Mouse (Mus musculus): ENCODE results near the gene Slc9a8. TPM values are rescaled to one million over a fixed set of nuclear protein-coding genes. Genes with fewer than 3 reads are reported as not detected.

The Slc9a8 gene
- polyA plus RNA-seq, 1 experiment from 2014 or later = 21.8 TPM

DNA sequence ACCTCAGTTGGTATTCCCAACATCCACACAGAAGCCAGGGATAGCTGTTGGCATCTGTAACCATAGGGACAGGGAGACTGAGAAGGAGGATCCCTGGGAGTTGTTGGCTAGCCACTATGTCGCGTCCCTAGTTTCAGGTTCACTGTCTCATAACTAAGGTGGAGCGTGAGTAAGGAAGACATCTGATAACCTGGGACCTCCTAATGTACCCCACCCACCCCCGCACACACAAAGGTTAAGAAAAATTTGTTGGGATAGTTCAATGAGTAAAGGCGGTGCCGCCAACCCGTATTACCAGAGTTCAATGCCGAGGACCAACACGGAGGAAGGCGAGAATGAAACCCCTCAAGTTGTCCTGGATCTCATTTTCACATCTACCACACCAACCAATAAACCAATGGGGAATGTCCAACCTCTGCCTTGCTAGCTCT lies 686 bp upstream of the Slc9a8 start:
- Histone ChIP-seq H3K9me3 (ENCODE audit: control insufficient read depth, low read length) (no peaks in the 10 kb centered on the region), H3K27ac (ENCODE audit: low read depth, low read length) (peak overlapping the region; percentile 98), H3K4me2 (replicated peaks; ENCODE audit: low read depth, low read length) (peak overlapping the region; percentile 64), H3K4me1 (replicated peaks; ENCODE audit: control insufficient read depth, insufficient read depth, low read length) (peaks cover 8% of the 10 kb centered on the region), H3K27me3 (ENCODE audit: control insufficient read depth, insufficient read depth, low read length) (no peaks in the 10 kb centered on the region), H3K36me3 (ENCODE audit: control insufficient read depth, insufficient read depth, low read length) (peaks cover 6% of the 10 kb centered on the region; the same call in 1 of the 2 replicates), H3K4me3 (ENCODE audit: low read depth, low read length) (peak overlapping the region; percentile 72), H3K9ac (ENCODE audit: low read depth, low read length) (peak overlapping the region; percentile 97)
- ATAC-seq (ENCODE audit: low FRiP score) (no peak), DNase-seq (ENCODE audit: low spot score) (no peak)
- WGBS = 26% methylated on average over 10 of the region's 10 CpGs

DNA sequence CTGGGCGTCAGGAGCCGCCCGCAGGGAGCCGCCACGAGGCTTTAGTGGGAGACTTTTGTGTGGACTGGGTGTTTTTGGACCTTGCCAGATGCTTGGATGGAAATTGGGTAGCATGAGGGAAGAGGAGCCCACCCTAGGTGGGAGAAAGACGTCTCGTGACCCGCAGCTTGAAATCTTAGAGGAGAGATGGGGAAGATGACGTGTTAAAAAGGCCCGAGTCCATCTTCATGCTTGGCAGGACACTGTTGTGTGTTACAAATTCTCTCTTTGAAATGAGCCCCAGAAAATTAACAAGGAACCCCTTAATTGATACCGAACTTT lies 598 bp downstream of the Slc9a8 start:
- DNase-seq (ENCODE audit: low spot score) (no peak), ATAC-seq (ENCODE audit: low FRiP score) (no peak; the same call in 1 of the 2 replicates)
- WGBS = 3% methylated on average over 11 of the region's 11 CpGs
- Histone ChIP-seq H3K36me3 (ENCODE audit: control insufficient read depth, insufficient read depth, low read length) (peaks cover 6% of the 10 kb centered on the region; the same call in 1 of the 2 replicates), H3K27me3 (ENCODE audit: control insufficient read depth, insufficient read depth, low read length) (no peaks in the 10 kb centered on the region), H3K9me3 (ENCODE audit: control insufficient read depth, low read length) (no peaks in the 10 kb centered on the region), H3K27ac (ENCODE audit: low read depth, low read length) (peak overlapping the region; percentile 98), H3K4me1 (replicated peaks; ENCODE audit: control insufficient read depth, insufficient read depth, low read length) (peaks cover 8% of the 10 kb centered on the region), H3K4me3 (ENCODE audit: low read depth, low read length) (peak overlapping the region; percentile 72), H3K4me2 (replicated peaks; ENCODE audit: low read depth, low read length) (peak overlapping the region; percentile 64), H3K9ac (ENCODE audit: low read depth, low read length) (peak overlapping the region; percentile 97)

- peak overlapping the region; percentile 97; the same call in 1 of the 2 replicates for H3K9ac ChIP-seq (ENCODE audit: low read depth, low read length)
Measured at GRCm38 (mm10) chr2:167423031-167423611, 1.6 kb downstream of the Slc9a8 start.

GRCm38 (mm10) chr2:167424040-167424439 lies 2.5 kb downstream of the Slc9a8 start:
- Histone ChIP-seq H3K36me3 (ENCODE audit: control insufficient read depth, insufficient read depth, low read length) (peaks cover 9% of the 10 kb centered on the region), H3K27ac (ENCODE audit: low read depth, low read length) (no peak overlapping the region), H3K9me3 (ENCODE audit: control insufficient read depth, low read length) (no peaks in the 10 kb centered on the region), H3K4me2 (replicated peaks; ENCODE audit: low read depth, low read length) (no peak overlapping the region), H3K27me3 (ENCODE audit: control insufficient read depth, insufficient read depth, low read length) (no peaks in the 10 kb centered on the region), H3K4me3 (ENCODE audit: low read depth, low read length) (no peak overlapping the region), H3K4me1 (replicated peaks; ENCODE audit: control insufficient read depth, insufficient read depth, low read length) (peaks cover 8% of the 10 kb centered on the region), H3K9ac (ENCODE audit: low read depth, low read length) (no peak overlapping the region)
- DNase-seq (ENCODE audit: low spot score) (no peak), ATAC-seq (ENCODE audit: low FRiP score) (no peak)
- 86% methylated on average over 9 of the region's 9 CpGs for WGBS

More at GRCm38 (mm10) chr2:167423031-167423611, 1.6 kb downstream of the Slc9a8 start:
- no peaks in the 10 kb centered on the region for H3K27me3 ChIP-seq (ENCODE audit: control insufficient read depth, insufficient read depth, low read length)
- ATAC-seq (ENCODE audit: low FRiP score) = no peak
- 91% methylated on average over 5 of the region's 5 CpGs for WGBS
- no peak for DNase-seq (ENCODE audit: low spot score)
- H3K27ac ChIP-seq (ENCODE audit: low read depth, low read length) = no peak overlapping the region
- no peak overlapping the region for H3K4me3 ChIP-seq (ENCODE audit: low read depth, low read length)
- no peak overlapping the region for H3K4me2 ChIP-seq (replicated peaks; ENCODE audit: low read depth, low read length)
- H3K9me3 ChIP-seq (ENCODE audit: control insufficient read depth, low read length) = no peaks in the 10 kb centered on the region
- H3K4me1 ChIP-seq (replicated peaks; ENCODE audit: control insufficient read depth, insufficient read depth, low read length) = peaks cover 8% of the 10 kb centered on the region
- peaks cover 9% of the 10 kb centered on the region for H3K36me3 ChIP-seq (ENCODE audit: control insufficient read depth, insufficient read depth, low read length)

DNA sequence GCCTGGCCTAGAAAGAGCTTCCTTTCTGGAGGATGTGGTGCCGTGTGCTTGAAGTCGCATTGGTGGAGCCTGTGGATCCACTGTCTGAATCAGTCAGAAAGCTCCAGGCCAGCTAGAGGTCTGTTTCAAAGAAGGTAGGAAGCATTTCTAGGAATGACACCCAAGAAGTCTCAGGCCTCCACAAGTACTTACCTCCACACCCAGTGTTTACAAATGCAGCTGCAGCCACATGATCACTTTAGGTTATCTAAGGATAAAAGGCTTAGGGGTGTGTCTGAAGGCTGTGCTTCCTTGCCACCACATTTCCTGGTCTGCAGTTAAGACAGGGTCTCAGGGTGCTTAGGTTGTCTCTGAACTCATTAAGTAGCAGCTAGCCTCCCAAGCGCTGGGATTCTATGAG lies 3.0 kb downstream of the Slc9a8 start:
- no peak overlapping the region for H3K4me3 ChIP-seq (ENCODE audit: low read depth, low read length)
- no peak for DNase-seq (ENCODE audit: low spot score)
- H3K9ac ChIP-seq (ENCODE audit: low read depth, low read length) = no peak overlapping the region
- 96% methylated on average over 3 of the region's 3 CpGs for WGBS
- peaks cover 9% of the 10 kb centered on the region for H3K36me3 ChIP-seq (ENCODE audit: control insufficient read depth, insufficient read depth, low read length)
- peaks cover 8% of the 10 kb centered on the region for H3K4me1 ChIP-seq (replicated peaks; ENCODE audit: control insufficient read depth, insufficient read depth, low read length)
- H3K9me3 ChIP-seq (ENCODE audit: control insufficient read depth, low read length) = no peaks in the 10 kb centered on the region
- H3K27ac ChIP-seq (ENCODE audit: low read depth, low read length) = no peak overlapping the region
- H3K27me3 ChIP-seq (ENCODE audit: control insufficient read depth, insufficient read depth, low read length) = no peaks in the 10 kb centered on the region
- ATAC-seq (ENCODE audit: low FRiP score) = no peak
- H3K4me2 ChIP-seq (replicated peaks; ENCODE audit: low read depth, low read length) = no peak overlapping the region

GRCm38 (mm10) chr2:167425407-167425806 lies 3.9 kb downstream of the Slc9a8 start:
- Histone ChIP-seq H3K4me1 (replicated peaks; ENCODE audit: control insufficient read depth, insufficient read depth, low read length) (peaks cover 8% of the 10 kb centered on the region), H3K9ac (ENCODE audit: low read depth, low read length) (no peak overlapping the region), H3K27ac (ENCODE audit: low read depth, low read length) (no peak overlapping the region), H3K9me3 (ENCODE audit: control insufficient read depth, low read length) (no peaks in the 10 kb centered on the region), H3K36me3 (ENCODE audit: control insufficient read depth, insufficient read depth, low read length) (peaks cover 9% of the 10 kb centered on the region), H3K4me2 (replicated peaks; ENCODE audit: low read depth, low read length) (no peak overlapping the region), H3K27me3 (ENCODE audit: control insufficient read depth, insufficient read depth, low read length) (no peaks in the 10 kb centered on the region), H3K4me3 (ENCODE audit: low read depth, low read length) (no peak overlapping the region)
- no peak for DNase-seq (ENCODE audit: low spot score)
- 91% methylated on average over 6 of the region's 6 CpGs for WGBS
- no peak for ATAC-seq (ENCODE audit: low FRiP score)

- ATAC-seq (ENCODE audit: low FRiP score) = no peak
- DNase-seq (ENCODE audit: low spot score) = no peak
- Histone ChIP-seq H3K9me3 (ENCODE audit: control insufficient read depth, low read length) (no peaks in the 10 kb centered on the region), H3K9ac (ENCODE audit: low read depth, low read length) (no peak overlapping the region), H3K36me3 (ENCODE audit: control insufficient read depth, insufficient read depth, low read length) (peaks cover 9% of the 10 kb centered on the region), H3K27me3 (ENCODE audit: control insufficient read depth, insufficient read depth, low read length) (no peaks in the 10 kb centered on the region), H3K4me3 (ENCODE audit: low read depth, low read length) (no peak overlapping the region), H3K4me2 (replicated peaks; ENCODE audit: low read depth, low read length) (no peak overlapping the region), H3K4me1 (replicated peaks; ENCODE audit: control insufficient read depth, insufficient read depth, low read length) (no peaks in the 10 kb centered on the region), H3K27ac (ENCODE audit: low read depth, low read length) (no peak overlapping the region)
- 92% methylated on average over 5 of the region's 5 CpGs for WGBS
Measured at GRCm38 (mm10) chr2:167429596-167429995, 8.1 kb downstream of the Slc9a8 start.

DNA sequence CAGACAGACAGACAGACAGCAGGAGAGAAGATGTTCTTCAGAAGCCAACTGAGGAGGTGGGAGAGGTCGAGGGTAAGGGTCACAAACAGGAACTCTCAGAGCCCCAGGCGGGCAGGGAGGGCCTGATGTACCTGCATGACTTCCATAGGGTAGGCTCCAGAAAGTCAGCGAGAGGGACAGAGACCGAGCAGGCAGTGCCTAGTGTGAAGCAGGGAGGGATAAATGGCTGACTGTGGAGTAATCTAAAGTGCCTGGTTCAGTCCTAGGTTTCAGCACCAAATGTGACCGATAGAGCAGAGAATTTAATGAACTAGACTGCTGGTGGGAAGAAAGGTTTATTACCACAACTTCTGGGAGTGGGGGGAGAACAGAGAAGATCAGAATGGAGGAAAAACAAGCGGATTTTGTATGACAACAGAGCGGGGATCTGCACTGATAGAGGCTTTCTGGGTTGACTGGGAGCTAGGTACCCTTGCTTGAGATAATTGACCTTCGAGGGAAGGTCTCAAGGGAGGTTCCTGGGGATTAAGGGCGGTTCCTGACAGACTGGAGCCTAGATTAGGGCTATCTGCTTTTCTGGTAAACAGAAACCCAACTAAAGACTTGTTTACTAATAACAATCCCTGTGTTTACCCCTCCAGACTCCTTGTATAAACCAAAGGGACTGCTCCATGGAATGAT lies 9.4 kb downstream of the Slc9a8 start:
- Histone ChIP-seq H3K9me3 (ENCODE audit: control insufficient read depth, low read length) (no peaks in the 10 kb centered on the region), H3K4me2 (replicated peaks; ENCODE audit: low read depth, low read length) (no peak overlapping the region), H3K27ac (ENCODE audit: low read depth, low read length) (no peak overlapping the region), H3K4me1 (replicated peaks; ENCODE audit: control insufficient read depth, insufficient read depth, low read length) (no peaks in the 10 kb centered on the region), H3K27me3 (ENCODE audit: control insufficient read depth, insufficient read depth, low read length) (no peaks in the 10 kb centered on the region), H3K36me3 (ENCODE audit: control insufficient read depth, insufficient read depth, low read length) (peaks cover 4% of the 10 kb centered on the region), H3K9ac (ENCODE audit: low read depth, low read length) (no peak overlapping the region), H3K4me3 (ENCODE audit: low read depth, low read length) (no peak overlapping the region)
- WGBS = 73% methylated on average over 9 of the region's 9 CpGs
- ATAC-seq (ENCODE audit: low FRiP score) (no peak), DNase-seq (ENCODE audit: low spot score) (no peak)

DNA sequence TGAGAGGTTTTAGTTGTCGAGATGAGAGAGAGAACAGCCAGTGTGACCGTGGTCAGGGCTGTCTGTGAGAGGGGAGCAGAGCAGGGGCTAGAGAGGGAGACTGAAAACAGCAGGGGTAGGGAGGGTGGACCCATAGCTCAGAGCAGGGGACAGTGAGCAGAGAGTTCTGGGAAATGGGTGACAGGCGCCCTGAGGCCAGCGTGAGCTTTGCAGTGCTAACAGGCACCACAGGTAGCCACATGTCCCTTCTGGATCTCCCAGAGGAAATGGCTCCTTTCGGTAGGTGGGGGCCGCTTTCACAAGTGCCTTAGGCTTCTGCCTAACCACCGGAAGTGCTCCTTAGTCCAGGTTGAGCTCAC lies 9.9 kb downstream of the Slc9a8 start:
- ATAC-seq (ENCODE audit: low FRiP score) (no peak), DNase-seq (ENCODE audit: low spot score) (no peak)
- H3K9ac ChIP-seq (ENCODE audit: low read depth, low read length) = no peak overlapping the region
- no peak overlapping the region for H3K4me2 ChIP-seq (replicated peaks; ENCODE audit: low read depth, low read length)
- H3K27ac ChIP-seq (ENCODE audit: low read depth, low read length) = no peak overlapping the region
- peaks cover 4% of the 10 kb centered on the region for H3K36me3 ChIP-seq (ENCODE audit: control insufficient read depth, insufficient read depth, low read length)
- WGBS = 75% methylated on average over 7 of the region's 7 CpGs
- H3K27me3 ChIP-seq (ENCODE audit: control insufficient read depth, insufficient read depth, low read length) = no peaks in the 10 kb centered on the region
- H3K4me3 ChIP-seq (ENCODE audit: low read depth, low read length) = no peak overlapping the region
- H3K9me3 ChIP-seq (ENCODE audit: control insufficient read depth, low read length) = no peaks in the 10 kb centered on the region
- no peaks in the 10 kb centered on the region for H3K4me1 ChIP-seq (replicated peaks; ENCODE audit: control insufficient read depth, insufficient read depth, low read length)
